Mouse (Mus musculus): ENCODE data around the gene Siglecf.

DNA sequence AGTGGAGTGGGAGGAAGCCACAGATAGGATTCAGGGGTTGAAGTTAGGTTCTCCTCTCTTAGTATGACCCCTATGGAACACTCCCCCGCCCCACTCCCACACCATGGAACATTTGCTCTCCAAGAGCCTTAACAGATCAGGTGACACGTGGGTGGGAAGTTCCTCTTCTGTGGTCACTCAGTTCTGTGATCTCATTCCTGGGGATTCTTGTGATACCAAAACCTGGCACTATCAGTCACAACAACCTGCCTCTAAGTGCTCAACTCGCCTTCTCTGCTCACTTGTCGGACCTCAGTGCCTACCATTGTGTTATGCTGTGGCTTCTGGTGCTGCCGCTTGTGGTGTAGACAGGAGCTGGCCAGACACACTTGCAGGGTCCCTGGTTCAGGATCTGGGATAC, 8.0 kb upstream of the Siglecf start:
- no peak for TF ChIP-seq CTCF (IDR thresholded peaks at IDR 0.05)
- TF ChIP-seq POLR2A (IDR thresholded peaks at IDR 0.05; ENCODE audit: insufficient read depth, low read depth, low read length): no peak
- no peak for TF ChIP-seq EP300 (IDR thresholded peaks at IDR 0.05; ENCODE audit: insufficient read depth, low read depth, low read length)
